Mouse (Mus musculus) lung, adult 2 months (tissue): Measurements from ENCODE around the gene Scrn2. TPM values are rescaled to one million over a fixed set of nuclear protein-coding genes. Genes with fewer than 3 reads are reported as not detected.

Experiments
- DNase-seq: peaks from one replicate; pipeline ENCODE4 v3.0.0; 2022
- H3K4me1 ChIP-seq: fragments of 200-500 bp; 2 replicates; pipeline ENCODE4 v1.6.1; 2011; ENCODE audit warnings: low read length; ENCODE audit not compliant: control insufficient read depth, insufficient read depth
- H3K4me3 ChIP-seq: fragments of 200-500 bp; replicated peaks from 2 replicates; pipeline ENCODE3; 2011; ENCODE audit warnings: low read depth, mild to moderate bottlenecking, control low read depth, low read length; ENCODE audit errors: extremely low read depth
- CTCF ChIP-seq: fragments of 200-500 bp; IDR thresholded peaks from 2 replicates; pipeline ENCODE4 v1.5.1; 2011; ENCODE audit warnings: mild to moderate bottlenecking, low read length, control low read depth; ENCODE audit not compliant: insufficient read depth
- POLR2A ChIP-seq: fragments of 200-500 bp; IDR thresholded peaks from 2 replicates; pipeline ENCODE4 v1.6.1; 2011; ENCODE audit warnings: low read depth, mild to moderate bottlenecking, control low read depth, low read length, borderline replicate concordance; ENCODE audit errors: extremely low read depth
- WGBS: fragments of 180-500 bp; shearing (Covaris S2); methylation state at CpG from one replicate; pipeline ENCODE4 v1.1.7; 2018; 5-methylcytosine and 5-hydroxymethylcytosine counted together
- polyA plus RNA-seq: library from polyadenylated mRNA; depleted of rRNA; stranded (reverse); fragments of >200 nt; gene quantifications from 2 replicates; pipeline ENCODE4 v1.2.3, GENCODE M21; 2012

Scrn2 gene
- polyA plus RNA-seq, 1 experiment: 20.2 TPM

- Histone ChIP-seq H3K4me1 (peaks cover 6% of the 10 kb centered on the region; the same call in 1 of the 2 replicates), H3K4me3 (no peak overlapping the region)
- TF ChIP-seq CTCF: no peak
- no peak for TF ChIP-seq POLR2A
- no peak for DNase-seq
- 36% methylated on average over 8 of the region's 8 CpGs for WGBS
These were observed 36.9 kb upstream of the Scrn2 start for GRCm38 (mm10) chr11:96992722-96993311.

GRCm38 (mm10) chr11:96995031-96995430, 34.7 kb upstream of the Scrn2 start:
- WGBS: 54% methylated on average over 5 of the region's 5 CpGs
- Histone ChIP-seq H3K4me3 (no peak overlapping the region), H3K4me1 (0 out of 2 replicates have a peak, but pooled peaks cover 2% of the 10 kb centered on the region)
- DNase-seq: no peak
- TF ChIP-seq CTCF (no peak), POLR2A (no peak)

GRCm38 (mm10) chr11:96995836-96996772, 33.6 kb upstream of the Scrn2 start:
- Histone ChIP-seq H3K4me1 (0 out of 2 replicates have a peak, but pooled peaks cover 2% of the 10 kb centered on the region), H3K4me3 (no peak overlapping the region)
- 75% methylated on average over 15 of the region's 15 CpGs for WGBS
- TF ChIP-seq POLR2A: no peak
- no peak for TF ChIP-seq CTCF
- DNase-seq: no peak

GRCm38 (mm10) chr11:96996773-96997379, 32.9 kb upstream of the Scrn2 start:
- 36% methylated on average over 17 of the region's 17 CpGs for WGBS
- no peak overlapping the region for H3K4me3 ChIP-seq
- TF ChIP-seq POLR2A (no peak), CTCF (no peak)

GRCm38 (mm10) chr11:96997380-96997956, 32.3 kb upstream of the Scrn2 start:
- H3K4me1 ChIP-seq: 0 out of 2 replicates have a peak, but pooled peaks cover 2% of the 10 kb centered on the region
- DNase-seq: no peak
- H3K4me3 ChIP-seq: no peak overlapping the region
- 19% methylated on average over 30 of the region's 30 CpGs for WGBS
- TF ChIP-seq POLR2A (0 out of 2 replicates have a peak, but pooled peaks have one; percentile 9), CTCF (no peak)

More at GRCm38 (mm10) chr11:96996773-96997379, 32.9 kb upstream of the Scrn2 start:
- 0 out of 2 replicates have a peak, but pooled peaks cover 2% of the 10 kb centered on the region for H3K4me1 ChIP-seq
- DNase-seq: no peak

GRCm38 (mm10) chr11:97003170-97003569, 26.6 kb upstream of the Scrn2 start:
- Histone ChIP-seq H3K4me3 (no peak overlapping the region), H3K4me1 (no peaks in the 10 kb centered on the region)
- 47% methylated on average over 5 of the region's 5 CpGs for WGBS
- DNase-seq: no peak
- TF ChIP-seq POLR2A: no peak
- TF ChIP-seq CTCF: no peak

GRCm38 (mm10) chr11:97007093-97007794, 22.5 kb upstream of the Scrn2 start:
- H3K4me1 ChIP-seq: no peaks in the 10 kb centered on the region
- H3K4me3 ChIP-seq: no peak overlapping the region
- no peak for DNase-seq
- WGBS: 50% methylated on average over 9 of the region's 9 CpGs
- no peak for TF ChIP-seq CTCF
- no peak for TF ChIP-seq POLR2A

GRCm38 (mm10) chr11:97009198-97009790, 20.4 kb upstream of the Scrn2 start:
- no peak for DNase-seq
- H3K4me1 ChIP-seq: no peaks in the 10 kb centered on the region
- 52% methylated on average over 8 of the region's 8 CpGs for WGBS
- no peak overlapping the region for H3K4me3 ChIP-seq
- TF ChIP-seq CTCF: no peak
- no peak for TF ChIP-seq POLR2A
